Mouse (Mus musculus) gastrocnemius, postnatal 4 days (tissue): ENCODE results near the gene Shank2. TPM values are rescaled to one million over a fixed set of nuclear protein-coding genes. Genes with fewer than 3 reads are reported as not detected.

Source experiments
- DNase-seq, 2 experiments: peaks; one replicate each; pipeline ENCODE4 v3.0.0; 2021 to 2022; ENCODE audit warnings: low spot score in 2 of 2, mixed read lengths in 2 of 2
- total RNA-seq, 2 experiments: library from RNA; stranded (reverse); gene quantifications; 2 replicates each; pipeline ENCODE4 v1.2.3; 2021

Shank2 gene
- total RNA-seq, 2 experiments from 2014 or later, result 0.52 to 0.88 TPM

DNA sequence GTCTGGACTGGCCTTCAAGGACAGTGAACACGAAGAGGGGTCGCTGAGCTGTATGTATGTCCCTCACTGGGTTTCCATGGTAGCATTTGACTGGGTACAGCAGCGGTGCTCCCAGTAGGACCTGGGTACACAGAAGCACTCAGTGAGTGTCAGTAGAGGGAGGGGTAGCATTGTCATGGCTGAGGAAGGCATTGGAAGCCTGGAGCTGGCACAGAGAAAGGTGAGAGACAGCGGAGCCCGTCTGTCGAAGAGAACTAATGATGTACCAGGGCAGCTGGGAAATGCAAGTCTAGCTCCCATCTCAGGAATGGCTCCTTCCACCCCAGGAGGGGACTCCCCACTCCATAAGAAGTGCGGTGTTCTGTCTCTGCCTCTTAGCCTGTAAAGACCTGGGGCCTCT, 256.1 kb downstream of the Shank2 start:
- no peak for DNase-seq

DNA sequence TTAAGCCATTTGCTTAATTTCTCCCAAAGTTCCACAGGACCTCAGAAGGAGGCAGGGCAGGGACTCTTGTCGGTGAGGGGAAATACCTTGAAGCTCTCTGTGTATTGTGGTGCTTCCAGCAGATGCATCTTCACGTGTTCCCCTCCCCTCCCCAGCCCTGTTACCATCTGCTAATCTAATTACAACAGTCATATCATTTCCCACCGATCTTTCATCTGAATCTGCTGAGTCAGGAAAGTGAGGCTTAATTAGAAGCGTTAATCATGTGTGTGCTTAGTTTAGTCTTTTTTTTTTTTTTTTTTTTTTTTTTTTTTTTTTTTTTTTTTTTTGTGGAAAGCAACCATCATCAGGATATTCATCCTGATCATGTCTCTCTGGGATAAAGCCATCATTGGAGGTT, 256.6 kb downstream of the Shank2 start:
- DNase-seq, result no peak

DNA sequence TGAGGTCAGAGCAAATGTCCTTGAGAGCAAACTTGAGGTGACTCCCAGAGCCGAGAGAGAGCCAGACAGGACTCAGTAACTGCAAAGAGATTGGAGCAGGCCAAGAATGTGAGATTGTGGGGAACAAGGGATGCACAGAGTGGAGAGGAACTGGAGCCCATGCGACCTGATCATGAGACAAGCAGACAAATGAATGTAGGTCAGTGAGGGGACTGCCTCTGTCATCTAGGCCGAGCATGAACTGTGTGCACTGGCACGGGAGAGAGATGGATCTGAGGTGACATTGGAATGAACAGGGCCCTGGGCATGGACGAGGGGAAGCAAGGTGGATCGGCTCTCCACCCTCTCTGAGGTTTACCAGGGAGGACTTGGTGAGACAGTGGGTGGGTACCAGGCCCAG, 260.9 kb downstream of the Shank2 start:
- DNase-seq, result no peak

DNA sequence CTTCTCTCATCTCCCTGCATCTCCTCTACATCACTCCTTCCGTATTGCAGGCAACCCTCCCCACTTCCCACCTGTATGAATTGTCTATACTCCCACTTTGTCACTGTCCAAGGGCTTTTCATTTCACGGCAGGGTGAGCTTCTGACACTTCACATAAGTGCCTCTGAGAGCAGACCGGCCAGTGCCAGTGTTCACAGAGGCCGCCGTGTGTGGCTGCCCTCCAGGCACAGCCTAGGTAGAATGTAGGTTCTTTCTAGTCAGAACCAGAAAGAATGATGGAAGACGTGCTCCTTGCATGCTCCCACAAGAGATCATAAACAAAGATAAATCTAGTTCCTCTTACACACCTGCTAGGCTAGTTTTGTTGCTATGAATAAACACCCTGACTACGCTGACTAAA, 265.0 kb downstream of the Shank2 start:
- no peak for DNase-seq

DNA sequence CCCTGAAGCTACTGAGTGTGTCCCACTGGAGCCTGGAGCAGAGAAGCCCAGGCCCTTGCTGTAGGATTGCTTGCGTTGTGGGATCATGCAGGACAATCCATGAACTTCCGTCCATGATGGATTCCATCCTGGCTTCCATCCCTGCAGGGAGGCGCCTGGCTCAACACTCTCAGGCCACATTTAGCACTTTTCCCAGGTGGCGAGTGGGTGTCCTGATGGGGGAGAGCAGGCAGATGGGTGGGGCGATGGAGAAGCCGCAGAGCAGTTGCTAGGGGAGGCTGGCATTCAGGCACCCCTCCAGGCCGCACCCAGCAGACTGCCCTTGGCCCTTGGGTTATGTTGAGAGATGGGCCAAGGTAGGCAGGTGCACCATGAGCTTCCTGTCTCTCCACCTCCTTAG, 266.6 kb downstream of the Shank2 start:
- no peak for DNase-seq

DNA sequence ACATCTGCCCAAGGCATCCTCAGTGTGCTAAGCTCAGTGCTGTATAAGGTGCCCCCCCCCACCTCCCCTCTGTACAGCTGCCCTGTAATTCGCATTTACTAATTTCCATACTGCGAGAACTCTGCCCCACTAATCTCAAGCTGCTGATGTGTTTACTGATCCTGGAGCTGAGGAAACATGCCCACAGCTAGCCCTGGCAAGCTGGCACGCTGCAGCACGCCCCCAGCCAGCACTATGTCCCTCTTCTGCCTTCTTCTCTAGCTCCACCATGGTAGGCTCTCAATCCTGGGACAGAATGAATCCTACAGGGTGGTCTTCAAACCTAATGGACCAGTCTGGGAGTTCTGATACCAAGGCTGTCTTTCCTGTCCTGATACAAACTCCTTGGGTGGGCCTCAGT, 267.1 kb downstream of the Shank2 start:
- no peak for DNase-seq

DNA sequence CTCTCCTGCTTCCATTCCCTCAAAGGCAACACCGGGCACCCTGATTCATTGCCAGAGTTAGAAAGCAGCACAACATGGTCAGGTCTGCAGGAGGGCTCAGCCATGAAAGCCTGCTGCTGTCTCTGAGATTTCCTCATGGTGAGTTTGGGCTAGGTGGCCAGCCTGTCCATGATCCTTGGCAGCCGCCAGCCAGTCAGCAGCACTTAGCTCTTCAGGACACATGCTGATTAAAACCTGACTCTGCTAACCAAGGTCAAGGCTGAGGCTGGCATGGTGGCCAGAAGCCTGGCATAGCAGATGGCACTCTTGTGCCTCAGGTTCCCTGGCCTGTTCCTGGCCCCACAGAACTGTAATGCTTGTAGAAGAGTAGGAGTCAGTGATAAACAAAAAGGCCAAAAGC, 269.3 kb downstream of the Shank2 start:
- DNase-seq, result no peak

DNA sequence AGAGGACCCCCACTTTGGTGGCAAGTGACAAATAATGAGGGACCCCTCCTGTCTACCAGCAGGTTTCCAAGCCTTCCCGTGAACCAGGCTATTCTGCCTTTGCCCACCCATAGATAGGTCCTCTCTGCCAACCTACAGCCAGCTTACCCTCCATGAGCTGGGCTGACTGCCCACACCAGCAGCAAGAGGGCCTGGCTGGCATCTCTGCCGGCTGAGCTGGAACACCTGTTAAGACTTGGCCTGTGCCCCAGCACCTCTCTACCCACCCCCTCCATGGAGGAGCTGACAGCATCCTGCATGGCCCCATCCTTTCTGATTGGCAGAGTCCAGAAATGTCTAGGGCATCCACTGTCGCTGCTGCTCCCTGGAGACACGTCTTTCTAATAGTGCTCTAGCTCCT, 277.0 kb downstream of the Shank2 start:
- no peak for DNase-seq

DNA sequence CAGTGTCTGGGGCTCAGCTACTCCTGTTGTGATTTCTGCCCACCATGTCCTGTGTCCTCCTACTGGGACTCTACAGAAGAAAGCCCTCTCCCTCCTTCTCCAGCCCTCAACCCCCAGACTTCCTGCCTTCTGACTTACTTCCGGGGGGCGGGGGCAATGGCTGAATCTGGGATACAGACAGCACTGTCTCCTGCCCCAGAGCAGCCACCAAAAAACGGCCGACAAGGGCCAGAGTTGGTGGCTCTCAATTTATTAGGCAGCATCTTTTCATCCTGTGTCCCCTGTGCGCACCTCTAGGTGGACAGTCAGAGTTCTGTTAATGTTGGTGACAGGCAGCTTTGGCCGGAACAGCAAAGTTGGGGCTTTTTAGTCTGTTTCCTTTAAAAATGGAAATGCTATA, 282.0 kb downstream of the Shank2 start:
- peak in 1 of 2 experiments; percentile 15 for DNase-seq

DNA sequence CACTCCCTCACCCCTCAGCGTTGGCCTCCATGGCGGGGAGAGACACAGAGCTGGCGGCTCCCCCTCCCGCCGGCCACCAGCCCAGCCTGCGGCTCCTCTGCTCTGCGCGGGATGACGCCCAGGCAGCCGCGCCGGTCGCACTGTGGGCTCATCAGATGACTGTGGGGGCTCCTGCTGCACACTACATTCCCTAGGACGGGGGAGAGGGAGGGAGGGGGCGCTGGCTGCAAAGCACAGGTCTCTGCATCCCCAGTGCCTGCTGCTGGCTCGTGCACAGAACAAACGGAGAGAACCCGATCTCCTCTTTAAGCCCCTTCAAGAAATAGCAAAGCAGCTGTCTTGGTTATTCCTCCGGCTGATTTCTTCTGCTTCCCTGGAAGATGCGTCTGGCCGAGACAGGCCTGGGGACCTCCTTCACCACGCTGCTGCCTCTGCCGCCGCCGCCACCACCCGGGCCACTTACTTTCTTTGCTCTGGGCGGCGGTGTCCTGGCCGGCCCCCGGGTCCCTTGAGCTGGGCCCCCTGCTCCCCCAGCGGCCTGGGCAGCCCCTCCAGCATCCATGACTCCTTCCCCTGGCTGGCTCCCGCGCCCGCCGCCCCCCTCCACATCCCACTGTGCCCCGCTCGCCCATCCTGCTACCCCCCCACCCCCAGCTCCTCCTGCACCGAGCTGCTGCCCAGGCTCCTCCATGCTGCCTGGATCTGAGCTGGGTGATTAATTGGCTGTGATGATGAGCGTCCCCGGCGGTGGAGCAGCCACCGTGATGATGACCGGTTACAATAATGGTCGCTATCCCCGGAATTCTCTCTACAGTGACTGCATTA, 282.7 kb downstream of the Shank2 start:
- DNase-seq, result peak in 1 of 2 experiments; percentile 24

DNA sequence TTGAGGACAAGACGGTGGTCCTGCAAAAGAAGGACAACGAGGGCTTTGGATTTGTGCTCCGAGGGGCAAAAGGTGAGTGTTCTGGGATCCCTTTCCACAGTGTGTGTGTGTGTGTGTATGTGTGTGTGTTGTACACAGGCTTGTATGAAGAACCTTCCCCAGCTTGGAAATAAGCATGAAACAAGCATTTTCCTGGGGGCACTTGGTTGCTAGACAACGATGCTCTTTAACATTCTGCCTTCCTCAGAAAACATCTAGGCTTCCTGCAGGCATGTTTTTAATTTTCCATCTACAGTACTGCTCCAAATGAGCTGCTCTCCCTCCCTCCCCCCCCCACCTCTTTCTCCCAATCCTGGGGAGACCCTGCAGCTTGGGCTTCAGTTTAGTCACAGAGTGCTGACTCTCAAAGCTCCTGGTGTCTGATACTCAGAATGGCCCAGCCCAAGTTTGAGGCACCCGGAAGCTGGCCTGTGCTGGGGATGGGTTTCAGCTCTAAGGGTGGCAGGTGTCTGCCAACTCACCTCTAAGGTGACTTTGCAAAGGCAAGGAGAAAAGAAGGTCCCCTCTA, 283.4 kb downstream of the Shank2 start:
- no peak for DNase-seq

DNA sequence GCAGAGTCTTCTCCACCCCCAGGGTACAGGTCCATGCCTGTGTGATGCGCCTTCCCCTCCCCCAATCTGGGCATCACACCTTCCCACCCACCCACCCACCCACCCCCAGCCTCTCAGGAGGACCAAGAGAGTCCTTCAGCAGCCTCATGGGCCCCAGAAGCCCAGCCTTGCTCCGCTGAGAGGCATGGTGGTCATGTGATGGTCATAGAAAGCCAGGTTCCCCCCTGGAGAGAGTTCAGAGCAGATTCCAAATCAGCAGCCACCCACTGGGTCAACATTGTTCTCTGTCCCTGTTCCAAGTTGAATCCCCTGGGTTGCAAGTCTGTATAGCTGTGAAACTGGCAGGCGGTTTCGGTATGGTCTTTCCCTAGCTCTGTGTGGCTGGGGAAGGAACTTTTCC, 284.2 kb downstream of the Shank2 start:
- no peak for DNase-seq

DNA sequence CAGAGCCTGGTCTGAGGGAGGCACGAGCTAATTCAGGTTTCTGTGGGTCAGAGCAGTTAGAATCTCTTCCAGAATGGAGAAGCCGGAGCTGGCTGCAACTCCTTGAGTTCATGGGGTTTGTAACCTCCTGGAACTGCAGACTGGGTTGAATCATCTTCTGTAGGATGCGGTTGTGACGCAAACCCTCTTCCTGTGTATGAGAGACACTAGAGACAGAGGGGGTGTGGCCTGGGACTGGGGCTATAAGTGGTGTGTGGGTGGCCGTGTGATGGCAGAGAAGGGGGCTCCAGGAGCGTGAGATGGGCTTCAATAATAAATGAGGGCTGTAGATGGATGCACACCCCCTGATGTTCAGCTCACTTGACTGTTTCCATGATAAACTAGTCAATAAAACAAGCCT, 286.3 kb downstream of the Shank2 start:
- DNase-seq, result no peak

DNA sequence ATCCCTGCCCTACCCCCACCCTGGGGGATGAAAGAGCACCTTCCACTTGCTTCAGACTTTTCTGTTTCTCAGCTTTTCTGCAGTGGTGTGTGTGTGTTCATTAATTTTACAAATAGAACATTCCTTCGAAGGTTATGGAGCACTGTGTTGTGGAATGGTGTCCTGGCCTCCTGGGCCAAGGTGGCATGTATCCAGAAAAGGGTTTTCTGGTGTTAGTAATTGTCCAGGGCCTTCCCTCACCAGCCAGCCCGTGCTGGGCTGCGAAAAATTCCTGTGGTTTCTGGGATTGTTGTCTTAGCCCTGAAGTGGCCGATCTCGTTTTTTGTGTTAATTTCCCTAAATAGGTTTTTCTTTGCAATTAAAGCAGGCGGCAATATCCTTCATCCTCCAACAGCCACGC, 289.8 kb downstream of the Shank2 start:
- DNase-seq, result no peak

DNA sequence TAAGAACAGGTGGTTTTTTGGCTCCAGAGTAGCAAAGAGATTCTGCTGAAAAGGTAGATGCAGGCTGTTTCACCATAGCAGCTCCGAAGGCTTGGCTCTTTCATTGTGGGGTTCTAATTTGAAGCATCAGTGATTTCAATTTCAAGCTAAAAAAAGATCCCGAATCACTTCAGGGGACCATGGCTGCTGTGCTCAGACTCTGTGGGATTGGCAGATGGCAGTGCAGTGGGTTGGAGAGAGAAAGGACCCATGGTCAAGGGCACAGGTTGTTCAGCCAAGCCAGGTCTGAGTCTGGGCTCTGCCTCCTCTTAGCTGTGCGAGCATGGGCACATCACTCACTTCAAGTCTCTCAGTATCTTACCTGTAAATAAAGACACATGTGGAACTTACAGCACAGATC, 291.9 kb downstream of the Shank2 start:
- DNase-seq, result no peak

DNA sequence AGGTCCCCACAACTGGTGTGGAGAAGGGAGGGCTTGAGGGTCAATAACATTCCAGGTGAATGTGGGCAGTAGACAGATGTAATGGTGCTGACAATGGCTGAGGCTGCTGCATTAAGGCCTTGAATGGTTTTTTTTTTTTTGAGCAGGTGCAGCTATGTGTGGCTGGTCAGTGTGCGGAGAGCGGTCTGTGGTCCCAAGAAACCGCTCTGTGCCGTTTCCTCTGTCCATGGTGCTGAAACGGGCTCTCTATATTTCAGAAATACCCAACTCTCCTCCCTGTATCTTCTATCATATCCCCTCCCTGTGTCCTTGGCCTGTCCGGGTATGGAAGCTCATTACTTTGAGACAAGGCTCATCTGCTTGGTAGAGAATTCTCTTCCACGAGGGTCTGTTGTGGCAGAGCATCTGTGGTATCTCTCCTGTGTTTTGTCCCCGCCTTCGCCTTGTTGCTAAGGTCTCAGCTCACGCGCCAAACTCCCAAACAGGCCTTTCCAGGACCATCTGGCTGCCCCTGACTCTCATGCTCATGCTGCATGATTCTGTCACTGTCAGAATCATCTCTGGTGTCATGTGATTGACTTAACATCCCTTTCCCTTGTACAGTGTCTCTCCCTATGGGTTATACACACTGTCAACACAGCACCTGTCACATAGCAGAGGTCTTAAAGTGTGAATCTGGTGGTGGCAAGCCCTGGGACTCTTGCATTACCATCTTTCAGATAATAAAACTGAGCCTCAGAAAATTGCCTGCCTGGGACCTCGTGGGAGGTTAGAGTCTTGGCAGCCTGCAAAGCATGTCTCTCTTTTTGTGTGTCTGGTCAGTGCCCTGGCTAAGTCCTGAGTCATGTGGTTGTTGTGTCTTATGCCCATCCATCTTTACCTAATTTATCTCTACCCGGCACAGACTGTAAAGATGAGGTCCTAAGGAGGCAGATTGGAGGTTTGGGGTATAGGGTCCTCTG, 292.8 kb downstream of the Shank2 start:
- peak in 1 of 2 experiments; percentile 52 for DNase-seq

DNA sequence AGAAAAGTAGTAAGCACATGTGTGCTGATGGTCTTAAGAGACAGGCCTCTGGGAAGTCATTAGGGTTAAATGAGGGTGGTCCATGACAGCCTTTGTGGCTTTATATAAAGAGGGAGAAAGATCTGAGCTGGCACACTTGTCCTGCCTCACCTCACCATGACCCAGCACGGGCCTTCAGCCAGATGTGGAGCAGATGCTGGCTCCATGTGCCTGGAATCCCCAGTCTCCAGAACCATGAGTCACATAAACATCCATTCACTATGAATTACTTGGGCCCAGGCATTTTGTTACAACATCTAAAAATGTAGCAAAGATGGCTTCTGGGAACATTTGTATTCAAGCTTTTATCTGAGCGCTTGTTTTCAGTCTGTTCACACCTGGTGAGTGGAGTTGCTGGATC, 297.6 kb downstream of the Shank2 start:
- no peak for DNase-seq

DNA sequence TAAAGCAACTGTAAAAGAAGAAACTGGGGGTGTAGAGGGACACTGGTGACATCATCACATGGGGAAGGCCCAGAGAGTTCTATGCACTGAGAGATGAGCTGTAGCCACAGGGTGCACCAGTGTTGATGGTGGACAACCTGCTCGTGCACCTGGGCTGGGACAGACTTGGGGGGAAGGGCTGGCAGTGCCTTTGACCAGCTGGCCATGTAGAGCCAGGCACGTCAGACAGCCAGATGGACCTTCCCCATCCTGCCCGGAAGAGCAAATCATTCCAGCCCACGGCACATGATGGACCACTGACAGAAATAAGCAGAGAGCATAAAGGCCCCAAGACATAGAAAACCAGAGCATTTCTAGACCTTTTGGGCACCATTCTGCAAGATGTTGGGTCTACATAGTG, 299.9 kb downstream of the Shank2 start:
- DNase-seq, result no peak

DNA sequence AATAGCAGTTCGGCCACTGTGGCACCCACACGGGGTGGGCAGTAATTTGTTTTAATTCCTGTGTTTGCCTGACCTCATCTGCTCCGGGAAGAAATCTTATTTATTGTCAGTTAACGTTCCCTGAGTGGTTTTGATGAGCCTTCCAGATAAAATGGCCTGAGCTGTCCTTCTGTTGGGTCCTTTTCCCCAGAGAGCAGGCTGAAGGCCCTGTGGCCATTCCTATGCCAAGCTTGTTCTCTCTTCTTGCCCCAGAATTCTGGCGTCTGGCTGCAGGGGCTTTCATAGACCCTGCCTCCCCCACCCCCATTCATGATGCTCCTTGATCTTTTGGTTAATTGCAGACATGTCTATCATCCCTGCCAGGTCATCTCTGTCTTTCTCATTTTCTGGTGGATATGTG, 300.8 kb downstream of the Shank2 start:
- DNase-seq, result no peak

DNA sequence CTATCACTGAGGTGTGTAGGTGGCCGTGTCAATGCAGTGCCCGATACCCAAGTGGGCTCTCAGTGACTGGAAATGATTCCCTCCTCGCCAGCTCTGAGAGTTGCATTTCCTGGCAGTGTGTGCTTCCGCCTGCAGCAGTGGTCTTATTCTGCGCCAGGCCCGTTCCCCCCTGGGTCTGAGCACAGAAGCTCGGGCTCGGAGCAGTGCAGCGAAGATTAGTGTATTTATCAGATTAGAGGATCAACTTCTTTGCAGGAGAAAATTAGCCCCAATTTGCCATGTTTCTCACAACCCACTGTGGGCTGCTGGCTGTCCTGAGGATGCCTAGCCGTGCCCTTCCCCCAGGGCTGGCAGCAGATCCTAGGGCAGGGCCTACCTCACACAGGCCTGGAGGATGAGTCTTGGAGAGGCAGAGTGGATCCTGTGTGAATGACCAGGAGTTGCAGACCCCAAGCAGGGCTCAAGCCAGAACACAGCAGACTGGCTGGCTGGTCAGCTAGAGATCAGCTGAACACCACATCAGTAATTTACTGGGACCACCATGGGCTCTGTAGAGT, 306.2 kb downstream of the Shank2 start:
- DNase-seq, result no peak

DNA sequence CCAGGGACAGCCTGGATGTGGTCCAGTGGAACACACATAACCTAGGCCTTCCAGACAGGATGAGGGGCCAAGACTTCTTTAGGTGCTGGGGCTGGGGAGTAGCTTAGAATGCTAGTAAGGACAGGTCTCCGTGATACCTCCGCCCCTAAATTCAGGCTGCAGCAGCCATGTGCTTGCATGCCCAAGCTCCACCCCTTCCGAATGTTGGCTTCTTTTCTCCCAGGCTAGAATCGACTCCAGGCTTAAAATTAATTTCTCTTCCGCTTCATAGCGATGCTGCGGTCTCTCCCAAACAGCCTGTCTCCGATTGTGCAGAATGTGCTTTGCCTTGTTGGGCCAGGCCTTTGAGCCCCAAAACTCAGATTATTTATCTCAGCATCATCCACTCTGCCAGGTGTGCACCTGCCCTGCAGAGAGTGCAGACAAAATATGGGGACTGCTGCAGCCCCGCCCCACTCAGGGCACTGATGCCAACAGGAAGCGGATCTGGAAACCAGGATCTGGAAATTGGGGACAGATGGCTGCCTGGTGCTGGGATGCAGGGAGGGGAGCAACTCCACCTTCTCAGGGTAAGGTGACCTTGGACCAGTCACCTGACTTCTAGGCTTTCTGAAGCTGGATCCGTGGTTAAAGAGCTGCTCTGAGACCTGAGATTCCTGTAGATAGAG, 312.8 kb downstream of the Shank2 start:
- DNase-seq, result no peak
